Mouse (Mus musculus) adrenal gland, postnatal 36 days (tissue): ENCODE measurements around the gene Sh3bgrl2. TPM values are rescaled to one million over a fixed set of nuclear protein-coding genes. Genes with fewer than 3 reads are reported as not detected.
"Not testable (repeated sequence)": the region's sequence is repeated elsewhere in the genome, so short reads cannot be mapped to it uniquely, and the experiment has no call there.

Experiments used
- DNase-seq, 2 experiments: peaks; one replicate each; pipeline ENCODE4 v3.0.0; 2021; ENCODE audit warnings: mixed read lengths in 1 of 2
- long read RNA-seq, 2 experiments: library from polyadenylated mRNA; stranded (forward); transcript quantifications; one replicate each; pipeline ENCODE4 v2.0.0; 2021; ENCODE audit warnings: borderline sequencing depth in 2 of 2
- total RNA-seq, 2 experiments: library from RNA; stranded (reverse); gene quantifications; 2 replicates each; pipeline ENCODE4 v1.2.3; 2021

Sh3bgrl2 gene
- total RNA-seq: 10 to 100 TPM; 19.0 to 23.5 TPM
- long read RNA-seq, experiment 1, full-length matches to known transcripts: 3 of 6 reads
- long read RNA-seq, experiment 1, partial matches to known transcripts: 0 of 6 reads
- long read RNA-seq, experiment 1, other reads (novel, unspliced or antisense): 3 of 6 reads
- long read RNA-seq, experiment 2, full-length matches to known transcripts: 3 of 3 reads
- long read RNA-seq, experiment 2, partial matches to known transcripts: 0 of 3 reads
- long read RNA-seq, experiment 2, other reads (novel, unspliced or antisense): 0 of 3 reads

DNA sequence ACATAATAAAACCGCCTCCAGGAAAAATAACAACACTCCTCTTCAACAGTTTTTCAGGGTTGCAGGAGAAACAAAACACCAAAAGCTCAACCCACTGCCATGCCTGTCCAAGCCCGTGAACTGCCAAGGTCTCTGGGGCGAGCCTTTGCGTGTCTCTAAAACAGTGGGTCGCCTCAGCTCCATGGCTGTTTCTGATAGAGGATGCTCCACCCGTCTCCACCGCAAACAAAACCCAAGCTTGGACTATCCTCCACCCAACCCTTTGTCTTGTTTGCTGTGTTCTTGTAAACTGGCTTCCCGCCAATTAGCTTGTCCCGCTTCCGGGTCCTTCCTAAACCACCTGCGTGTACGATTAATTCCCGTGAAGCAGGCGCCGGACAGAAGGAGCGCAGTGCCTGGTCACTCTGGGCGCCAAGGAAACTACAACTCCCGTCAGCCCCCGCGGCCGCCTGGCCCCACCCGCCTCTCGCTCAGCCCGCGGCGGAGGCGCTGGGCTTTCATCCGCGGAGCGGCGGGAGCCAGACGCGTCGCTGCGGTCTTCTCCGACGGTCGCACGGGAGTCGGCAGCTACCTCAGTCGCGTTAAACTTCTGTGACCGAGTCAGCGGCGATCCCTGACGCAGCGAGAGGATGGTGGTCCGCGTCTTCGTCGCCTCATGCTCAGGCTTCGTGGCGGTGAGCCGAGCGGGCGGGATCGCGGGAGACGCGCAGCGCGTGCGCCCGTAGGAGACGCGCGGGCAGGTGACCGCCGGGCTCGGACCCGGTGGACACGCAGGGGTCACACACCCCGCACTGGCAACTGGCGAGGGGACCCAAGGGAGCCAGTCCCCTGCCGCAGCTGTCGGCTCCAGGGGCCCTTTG is at the start of gene Sh3bgrl2:
Gene Sh3bgrl2, plus strand, starts transcription at position 498 of the 860 bp plus-strand sequence.
- DNase-seq: peak; percentile 92 to 94

DNA sequence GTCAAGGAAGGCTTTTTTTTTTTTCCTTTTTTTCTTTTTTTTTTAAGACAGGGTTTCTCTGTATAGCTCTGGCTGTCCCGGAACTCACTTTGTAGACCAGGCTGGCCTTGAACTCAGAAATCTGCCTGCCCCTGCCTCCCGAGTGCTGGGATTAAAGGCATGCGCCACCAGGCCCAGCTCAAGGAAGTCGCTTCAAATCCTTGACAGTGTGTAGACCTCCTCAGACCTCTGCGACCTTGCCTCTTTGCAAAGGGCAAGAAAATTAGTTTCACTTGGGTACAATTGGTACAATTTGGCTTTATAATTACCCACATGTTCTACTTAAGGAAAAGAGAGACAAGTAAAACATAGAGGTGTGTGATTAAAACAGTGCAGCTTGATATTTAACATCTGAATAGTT is 29.0 kb upstream of the Sh3bgrl2 start:
- DNase-seq: not testable (repeated sequence)

GRCm38 (mm10) chr9:83519510-83520155 is 28.5 kb upstream of the Sh3bgrl2 start:
- DNase-seq: no peak

DNA sequence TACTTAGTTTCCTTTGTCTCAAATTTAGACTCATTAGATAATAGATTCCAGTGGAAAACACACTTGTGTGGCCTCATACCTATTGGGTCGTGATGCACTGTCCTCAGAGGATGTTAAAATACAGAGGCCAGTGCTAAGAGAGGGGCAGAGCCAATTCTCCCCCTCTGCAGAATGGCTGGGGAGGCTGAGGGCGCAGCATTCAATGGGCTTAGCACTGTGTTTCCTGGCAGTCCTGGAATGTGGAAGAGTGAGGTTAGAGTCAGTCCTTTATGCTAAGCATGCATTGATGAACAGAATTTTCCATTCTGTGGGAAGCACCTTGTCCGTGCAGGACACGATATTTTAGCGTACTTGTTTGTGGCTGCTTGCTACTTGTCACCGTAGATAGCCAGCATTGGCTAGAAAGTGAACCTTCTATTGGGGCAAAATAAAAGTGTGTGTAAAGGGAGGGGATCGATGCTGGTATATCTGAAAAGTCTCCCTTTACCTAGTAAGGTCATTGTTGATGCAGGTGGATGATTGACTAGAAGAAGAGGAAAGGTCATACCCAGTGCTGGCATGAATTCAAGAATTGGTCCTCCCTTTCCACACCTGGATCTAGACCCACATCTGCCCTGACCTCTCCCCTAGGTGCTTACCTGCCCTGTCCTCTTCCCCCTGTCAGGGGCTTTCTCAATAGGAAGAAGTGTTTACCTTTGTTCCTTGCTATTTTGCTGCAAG is 20.6 kb upstream of the Sh3bgrl2 start:
- DNase-seq: no peak

DNA sequence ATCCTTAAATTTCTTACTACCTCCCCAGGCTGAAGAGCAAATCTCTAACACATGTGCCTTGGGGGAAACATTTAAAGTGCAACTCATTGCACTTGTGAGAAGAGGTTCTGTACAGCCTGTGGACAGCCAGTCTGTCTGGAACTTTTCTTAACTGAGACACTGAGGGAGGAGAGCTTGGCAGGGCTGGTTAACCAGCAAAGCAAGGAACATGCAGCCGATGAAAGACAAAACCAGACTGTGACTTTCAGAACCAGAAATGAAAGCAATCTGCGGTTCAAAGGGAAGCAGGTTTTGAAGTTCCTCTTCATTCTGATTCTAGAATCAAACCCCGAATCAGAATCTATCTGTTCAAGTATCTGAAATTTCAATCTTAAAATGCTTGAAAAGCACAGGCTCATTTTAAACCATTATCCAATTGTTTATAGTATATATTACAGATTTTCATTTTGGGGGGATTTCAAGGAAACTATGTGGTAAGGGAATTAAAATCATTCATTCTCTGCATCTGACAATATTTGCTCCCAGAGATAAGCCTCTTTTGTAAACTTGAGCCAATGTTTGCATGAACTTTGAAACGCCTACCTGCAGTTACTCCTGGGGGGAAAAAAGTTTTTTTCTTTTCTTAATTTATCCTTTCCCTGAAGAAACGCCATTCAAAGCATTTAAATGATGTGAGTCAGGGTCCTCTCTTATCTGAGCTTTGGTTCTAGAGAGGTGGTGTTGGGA is 14.9 kb upstream of the Sh3bgrl2 start:
- DNase-seq: no peak

GRCm38 (mm10) chr9:83536959-83537358 is 11.2 kb upstream of the Sh3bgrl2 start:
- no peak for DNase-seq

GRCm38 (mm10) chr9:83537510-83537909 is 10.6 kb upstream of the Sh3bgrl2 start:
- no peak for DNase-seq

GRCm38 (mm10) chr9:83537921-83538536 is 10.1 kb upstream of the Sh3bgrl2 start:
- peak in 1 of 2 experiments; percentile 16 for DNase-seq

GRCm38 (mm10) chr9:83539809-83540491 is 8.2 kb upstream of the Sh3bgrl2 start:
- no peak for DNase-seq

DNA sequence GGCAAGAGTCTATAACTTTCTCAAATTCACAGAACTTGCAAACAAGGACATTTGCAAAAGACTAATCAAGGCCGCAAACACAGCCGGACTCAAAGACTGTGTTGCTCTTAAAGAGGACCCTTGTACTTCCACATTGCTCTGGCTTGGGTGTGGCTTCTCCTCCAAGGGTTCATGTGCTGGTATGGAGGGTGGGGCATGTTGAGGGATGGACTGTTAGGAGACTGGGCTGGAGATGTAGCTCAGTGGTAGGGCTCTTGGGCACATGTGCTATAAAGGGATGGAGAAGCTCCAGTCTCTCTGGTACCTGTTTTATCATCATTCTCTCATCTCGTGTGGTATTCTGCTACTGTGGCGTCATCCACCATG is 7.7 kb upstream of the Sh3bgrl2 start:
- DNase-seq: no peak

DNA sequence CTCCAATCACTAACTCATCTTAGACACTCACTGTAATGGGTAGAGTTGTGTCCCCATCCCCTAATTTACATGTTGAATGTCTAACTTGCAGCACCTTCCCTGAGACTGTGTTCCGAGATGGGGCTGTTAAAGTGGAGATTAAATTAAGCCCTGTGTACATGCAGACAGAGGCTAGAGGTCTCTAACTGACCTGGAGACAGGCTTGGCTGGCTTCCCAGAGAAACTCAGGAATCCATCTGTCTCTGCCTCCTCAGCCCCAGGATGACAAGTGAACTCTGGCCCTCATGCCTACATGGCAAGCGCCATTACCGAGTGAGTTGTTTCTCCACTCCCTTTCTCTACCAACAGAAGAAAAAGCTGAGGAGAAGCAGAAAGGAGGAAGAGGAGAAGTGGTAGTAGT is 7.2 kb upstream of the Sh3bgrl2 start:
- DNase-seq: no peak

DNA sequence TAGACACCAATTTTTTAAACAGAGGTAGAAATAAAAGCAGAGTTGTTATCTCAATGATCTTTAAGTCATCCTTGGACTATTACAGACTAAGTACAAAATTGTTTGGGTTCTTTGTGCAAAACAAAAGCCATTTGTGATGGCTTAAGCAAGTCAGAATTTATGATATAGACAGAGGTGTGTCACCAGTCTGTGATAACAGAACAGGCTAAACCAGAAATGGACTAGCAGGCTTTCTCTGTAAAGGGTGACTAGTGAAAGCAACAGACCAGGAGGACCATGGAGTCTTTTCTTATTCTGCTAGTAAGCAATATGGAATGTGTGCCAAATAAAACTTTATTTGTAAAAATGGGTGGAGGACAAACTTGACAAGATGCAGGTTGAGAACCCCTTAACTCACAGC is 2.9 kb upstream of the Sh3bgrl2 start:
- no peak for DNase-seq

GRCm38 (mm10) chr9:83546316-83546715 is 1.8 kb upstream of the Sh3bgrl2 start:
- no peak for DNase-seq

DNA sequence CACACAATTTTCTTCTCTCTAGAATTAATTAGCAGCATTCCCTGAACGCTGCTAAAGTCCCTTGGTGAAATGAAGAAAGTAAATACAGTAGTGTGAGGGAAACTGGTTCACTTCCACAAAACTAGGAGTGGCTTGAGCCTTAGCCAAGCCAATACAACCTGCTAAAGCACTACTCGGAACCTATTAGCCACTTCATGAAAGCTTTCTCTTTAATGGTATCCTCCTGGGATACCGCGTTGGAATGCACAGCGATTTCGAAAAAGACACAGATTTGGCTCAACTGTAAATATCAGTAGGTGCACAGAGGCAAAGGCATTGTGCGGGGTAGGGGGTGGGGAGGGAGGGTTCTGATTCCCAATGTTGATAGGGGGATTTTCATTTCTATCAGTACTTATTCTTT is 898 bp upstream of the Sh3bgrl2 start:
- no peak for DNase-seq

DNA sequence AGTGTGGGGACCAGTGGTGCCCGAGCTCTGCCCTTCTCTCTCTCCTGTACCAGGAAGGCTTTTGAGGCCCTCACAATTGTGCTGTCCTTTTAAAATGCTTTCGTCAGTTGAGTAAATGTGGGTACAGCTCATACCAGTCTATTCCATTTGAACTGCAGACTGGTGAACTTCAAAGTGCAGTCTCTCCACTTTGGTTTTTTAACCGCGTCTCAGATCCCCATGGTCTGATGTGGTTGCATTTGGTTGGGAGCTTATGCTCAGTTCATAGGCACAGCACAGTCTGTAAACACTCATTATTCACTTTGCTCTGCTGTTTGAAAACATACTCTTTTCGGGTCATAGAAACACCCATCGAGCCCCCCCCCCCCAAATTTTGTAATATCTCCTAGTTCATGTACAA is 1.7 kb downstream of the Sh3bgrl2 start:
- no peak for DNase-seq

DNA sequence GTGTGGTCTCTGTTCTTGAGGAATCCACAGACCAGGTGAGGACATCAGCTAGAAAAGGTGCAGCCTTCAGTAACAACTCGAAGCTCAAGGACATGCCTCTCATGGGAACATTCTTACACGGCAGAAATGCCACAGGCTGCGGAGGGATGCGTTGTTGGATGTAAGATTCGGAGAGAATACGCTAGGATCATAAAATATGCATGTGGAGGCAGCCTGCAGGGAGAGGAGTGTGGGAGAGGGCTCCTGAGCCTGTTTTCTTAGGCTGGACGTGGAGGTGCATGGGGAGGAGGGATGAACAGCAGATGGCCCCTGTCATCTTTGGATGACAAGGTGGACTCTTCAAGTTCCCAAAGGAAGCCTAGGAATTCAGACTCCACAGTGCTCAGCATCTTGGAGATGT is 3.0 kb downstream of the Sh3bgrl2 start:
- DNase-seq: no peak

- DNase-seq: no peak
Measured at GRCm38 (mm10) chr9:83551632-83552031, 3.5 kb downstream of the Sh3bgrl2 start.

DNA sequence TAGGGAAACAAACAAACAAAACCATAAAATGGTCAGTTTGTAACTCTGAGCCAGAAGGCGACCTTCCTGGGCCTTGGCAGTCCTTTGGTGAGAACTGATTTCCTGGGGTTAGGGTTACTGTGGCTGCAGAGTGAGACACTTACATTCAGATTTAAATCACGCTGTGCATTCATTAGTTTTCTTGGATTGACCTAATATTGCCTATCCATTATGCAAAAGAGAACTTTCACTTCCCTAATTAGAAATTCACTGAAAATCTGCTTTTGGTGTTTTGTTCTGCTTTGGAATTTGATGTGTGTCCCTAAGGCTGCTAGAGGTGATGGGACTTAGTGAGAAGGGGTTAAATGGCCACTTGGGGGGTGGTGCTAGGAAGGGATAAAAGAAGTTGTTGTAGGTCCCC is 7.5 kb downstream of the Sh3bgrl2 start:
- no peak for DNase-seq

GRCm38 (mm10) chr9:83556236-83556635 is 8.1 kb downstream of the Sh3bgrl2 start:
- DNase-seq: no peak
